8 mouse cellular contexts compared by ENCODE assay signal in the genomic region with DNA sequence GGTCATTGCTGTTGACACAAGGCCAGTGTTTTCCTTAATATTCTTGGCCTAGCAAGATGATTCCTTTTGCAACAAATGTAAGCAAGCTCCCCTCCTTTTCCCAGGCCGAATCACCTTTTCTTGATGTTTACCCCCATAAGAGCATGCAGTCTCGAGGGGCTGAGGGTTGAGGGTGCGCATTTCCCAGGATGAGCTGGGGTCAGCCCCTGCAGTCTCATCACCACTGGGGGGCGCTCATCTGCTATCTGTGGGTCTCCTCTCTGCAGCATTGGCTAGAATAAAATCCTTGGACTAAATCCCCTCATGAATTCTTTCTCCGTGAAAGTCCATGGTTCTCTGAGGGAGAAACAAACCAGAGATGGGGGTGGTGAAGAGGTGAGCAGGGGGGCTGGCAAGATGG.
DNase-seq lines count a peak whose midpoint lies in the region; ATAC-seq and TF ChIP-seq lines count a peak whose summit lies in the region.

No protein-coding gene starts in this region.

- TF ChIP-seq CTCF in liver, adult 2 months (IDR thresholded peaks at IDR 0.05; ENCODE audit: low read depth, low read length), result peak; percentile 68

- H3K4me1 ChIP-seq in liver, adult 2 months (ENCODE audit: control insufficient read depth, insufficient read depth, low read length), result peaks cover 6% of the 10 kb centered on the region
- H3K4me1 ChIP-seq in liver, embryonic 12.5 days, result no peaks in the 10 kb centered on the region
- peaks cover 7% of the 10 kb centered on the region for H3K4me1 ChIP-seq in neural tube, embryonic 11.5 days (ENCODE audit: control insufficient read depth, insufficient read depth, low read length)

- no peaks in the 10 kb centered on the region for H3K27me3 ChIP-seq in liver, adult 2 months (ENCODE audit: control insufficient read depth, insufficient read depth, low read length)
- H3K27me3 ChIP-seq in liver, embryonic 12.5 days (replicated peaks), result no peaks in the 10 kb centered on the region
- 0 out of 2 replicates have a peak, but pooled peaks cover 4% of the 10 kb centered on the region for H3K27me3 ChIP-seq in neural tube, embryonic 11.5 days (ENCODE audit: control insufficient read depth, insufficient read depth, low read length)

- H3K79me2 ChIP-seq in liver, adult 2 months (ENCODE audit: control insufficient read depth, insufficient read depth, low read length), result no peaks in the 10 kb centered on the region

- ATAC-seq in cerebellum, adult (ENCODE audit: insufficient number of reproducible peaks, low FRiP score, low TSS enrichment), result no peak
- no peak for ATAC-seq in liver, embryonic 12.5 days
- no peak for ATAC-seq in neural tube, embryonic 11.5 days (ENCODE audit: insufficient read depth, low FRiP score, low TSS enrichment)
- ATAC-seq in erythroid progenitor cell, adult 5-6 weeks (replicated peaks; ENCODE audit: low FRiP score, poor library complexity, severe bottlenecking), result no peak

- no peak overlapping the region for H3K9ac ChIP-seq in liver, adult 2 months (ENCODE audit: low read depth, low read length)
- H3K9ac ChIP-seq in liver, embryonic 12.5 days, result no peak overlapping the region
- no peak overlapping the region for H3K9ac ChIP-seq in neural tube, embryonic 11.5 days (ENCODE audit: low read length)

- H3K36me3 ChIP-seq in liver, adult 2 months (ENCODE audit: control insufficient read depth, insufficient read depth, low read length), result peaks cover 5% of the 10 kb centered on the region; the same call in 1 of the 2 replicates
- no peaks in the 10 kb centered on the region for H3K36me3 ChIP-seq in liver, embryonic 12.5 days
- H3K36me3 ChIP-seq in neural tube, embryonic 11.5 days (ENCODE audit: control insufficient read depth, insufficient read depth, low read length), result no peaks in the 10 kb centered on the region

- no peak overlapping the region for H3K27ac ChIP-seq in liver, adult 2 months (replicated peaks; ENCODE audit: insufficient read depth, low read depth, low read length)
- H3K27ac ChIP-seq in liver, embryonic 12.5 days, result no peak overlapping the region
- no peak overlapping the region for H3K27ac ChIP-seq in neural tube, embryonic 11.5 days (ENCODE audit: low read depth, low read length)

- DNase-seq in cerebellum, postnatal 25 days, result peak; percentile 28 to 64
- DNase-seq in liver, adult 2 months (ENCODE audit: extremely low read depth, low read depth, low spot score), result no peak
- DNase-seq in adrenal gland, adult 18-20 months (ENCODE audit: low spot score in 2 of 2), result peak; percentile 60 to 70
- DNase-seq in neural tube, embryonic 11.5 days (ENCODE audit: low spot score), result peak; percentile 63
- no peak for DNase-seq in heart, adult 9 months (ENCODE audit: low spot score in 2 of 2)

- no peak for TF ChIP-seq POLR2A in liver, adult 2 months (IDR thresholded peaks at IDR 0.05; ENCODE audit: extremely low read depth, insufficient read depth, low read length)

- H3K4me3 ChIP-seq in liver, adult 2 months (ENCODE audit: insufficient read depth, low read depth, low read length), result no peak overlapping the region
- H3K4me3 ChIP-seq in liver, embryonic 12.5 days, result no peak overlapping the region
- no peak overlapping the region for H3K4me3 ChIP-seq in neural tube, embryonic 11.5 days (ENCODE audit: low read depth, low read length)

- no peak overlapping the region for H3K4me2 ChIP-seq in liver, embryonic 12.5 days
- no peak overlapping the region for H3K4me2 ChIP-seq in neural tube, embryonic 11.5 days (ENCODE audit: low read depth)

- WGBS in liver, adult 2 months, result 81% methylated on average over 5 of the region's 5 CpGs
- WGBS in liver, embryonic 12.5 days (ENCODE audit: insufficient replicate concordance), result 51% methylated on average over 5 of the region's 5 CpGs
- WGBS in neural tube, embryonic 11.5 days, result 69% methylated on average over 5 of the region's 5 CpGs

- H3K9me3 ChIP-seq in liver, embryonic 12.5 days (replicated peaks), result no peaks in the 10 kb centered on the region
- no peaks in the 10 kb centered on the region for H3K9me3 ChIP-seq in neural tube, embryonic 11.5 days (ENCODE audit: control insufficient read depth, low read length)

Comparison
In these comparisons a context has a peak if more than half of its experiments do, and no peak if none do; other contexts are left out.
1. DNase-seq: peak in cerebellum, postnatal 25 days (2 of 2), adrenal gland, adult 18-20 months (2 of 2) and neural tube, embryonic 11.5 days (single experiment); none in liver, adult 2 months (single experiment) and heart, adult 9 months (0 of 2).